Mouse (Mus musculus) forebrain, postnatal 0 days (tissue): ENCODE measurements around the gene Scly. TPM values are rescaled to one million over a fixed set of nuclear protein-coding genes. Genes with fewer than 3 reads are reported as not detected.
A peak's percentile ranks its signal among the peaks of the same experiment; 100 is the strongest.

Source experiments
- ATAC-seq: fragments of 200-750 bp; cut with Nextera tagmentation; 2 replicates; pipeline ENCODE4 v1.8.0; 2017; ENCODE audit warnings: mild to moderate bottlenecking, moderate library complexity
- DNase-seq: peaks from one replicate; pipeline ENCODE4 v3.0.0-alpha.2; 2015
- H3K27ac ChIP-seq: fragments of 300-500 bp; sonication (generic); 2 replicates; pipeline ENCODE4 v1.5.1; 2014; ENCODE audit warnings: low read depth, mild to moderate bottlenecking, antibody characterized with exemption, low read length, moderate library complexity, mixed read lengths
- H3K27me3 ChIP-seq: fragments of 300-500 bp; sonication (generic); 2 replicates; pipeline ENCODE4 v1.6.1; 2014; ENCODE audit warnings: mild to moderate bottlenecking, low read length, mixed read lengths; ENCODE audit not compliant: insufficient read depth
- H3K36me3 ChIP-seq: fragments of 300-500 bp; sonication (generic); 2 replicates; pipeline ENCODE4 v1.6.1; 2014; ENCODE audit warnings: mild to moderate bottlenecking, moderate library complexity; ENCODE audit not compliant: insufficient read depth
- H3K4me1 ChIP-seq: fragments of 300-500 bp; sonication (generic); 2 replicates; pipeline ENCODE4 v1.6.1; 2014; ENCODE audit warnings: antibody characterized with exemption; ENCODE audit not compliant: insufficient read depth
- H3K4me2 ChIP-seq: fragments of 300-500 bp; sonication (generic); 2 replicates; pipeline ENCODE4 v1.6.1; 2014; ENCODE audit warnings: low read depth, mild to moderate bottlenecking, moderate library complexity
- H3K4me3 ChIP-seq: fragments of 300-500 bp; sonication (generic); 2 replicates; pipeline ENCODE4 v1.5.1; 2014; ENCODE audit warnings: low read depth, low read length, mixed read lengths
- H3K9ac ChIP-seq: fragments of 300-500 bp; sonication (generic); 2 replicates; pipeline ENCODE4 v1.6.1; 2014; ENCODE audit warnings: mild to moderate bottlenecking
- H3K9me3 ChIP-seq: fragments of 300-500 bp; sonication (generic); 2 replicates; pipeline ENCODE4 v1.6.1; 2016; ENCODE audit warnings: low read length
- CTCF ChIP-seq: sonication (generic); IDR thresholded peaks from 2 replicates; pipeline ENCODE4 v1.5.1; 2016; ENCODE audit warnings: antibody characterized with exemption, control low read depth, low read depth
- WGBS: fragments of 180-500 bp; shearing (Covaris S2); extraction: QIAGEN DNeasy Blood & Tissue Kit; methylation state at CpG from one replicate; pipeline ENCODE4 v1.1.7; 2014; 5-methylcytosine and 5-hydroxymethylcytosine counted together
- polyA plus RNA-seq: library from polyadenylated mRNA; unstranded; fragments of >200 nt; fragmentation: Nextera tagmentation; extraction: Ambion mirVana; gene quantifications from 2 replicates; pipeline ENCODE4 v1.2.1, GENCODE M21; 2015
- total RNA-seq: library from RNA; depleted of rRNA; stranded (reverse); fragments of >200 nt; gene quantifications from 2 replicates; pipeline ENCODE4 v1.2.3, GENCODE M21; 2014; rRNA removed

Scly gene
- total and polyA plus RNA-seq, 2 experiments from 2014 or later, result 6.4 to 8.7 TPM

GRCm38 (mm10) chr1:91364822-91365644 is 66.9 kb downstream of the Scly start:
- ATAC-seq (no peak), DNase-seq (no peak)
- Histone ChIP-seq H3K27ac (no peak overlapping the region), H3K4me1 (no peaks in the 10 kb centered on the region), H3K36me3 (peaks cover 4% of the 10 kb centered on the region; the same call in 1 of the 2 replicates), H3K4me2 (no peak overlapping the region), H3K27me3 (peaks cover 9% of the 10 kb centered on the region; the same call in 1 of the 2 replicates), H3K9me3 (peaks cover 4% of the 10 kb centered on the region; the same call in 1 of the 2 replicates), H3K4me3 (no peak overlapping the region), H3K9ac (no peak overlapping the region)
- WGBS, result 90% methylated on average over 16 of the region's 16 CpGs
- no peak for TF ChIP-seq CTCF

GRCm38 (mm10) chr1:91365816-91366214 is 67.7 kb downstream of the Scly start:
- no peak overlapping the region for H3K9ac ChIP-seq
- ATAC-seq, result no peak
- no peak overlapping the region for H3K27ac ChIP-seq
- H3K4me2 ChIP-seq, result peak overlapping the region; percentile 65
- H3K4me1 ChIP-seq, result no peaks in the 10 kb centered on the region
- no peak for DNase-seq
- TF ChIP-seq CTCF, result no peak
- peaks cover 9% of the 10 kb centered on the region; the same call in 1 of the 2 replicates for H3K27me3 ChIP-seq
- peaks cover 10% of the 10 kb centered on the region; the same call in 1 of the 2 replicates for H3K36me3 ChIP-seq
- H3K4me3 ChIP-seq, result peak overlapping the region; percentile 30
- 28% methylated on average over 8 of the region's 8 CpGs for WGBS
- H3K9me3 ChIP-seq, result peaks cover 4% of the 10 kb centered on the region; the same call in 1 of the 2 replicates

- ATAC-seq (peak; percentile 72), DNase-seq (peak; percentile 41)
- H3K27me3 ChIP-seq, result peaks cover 9% of the 10 kb centered on the region; the same call in 1 of the 2 replicates
- peak within 1 kb of the TSS; percentile 65 for H3K4me2 ChIP-seq
- TF ChIP-seq CTCF, result peak; percentile 76
- H3K4me3 ChIP-seq, result peak within 1 kb of the TSS; percentile 30
- no peaks in the 10 kb centered on the region for H3K4me1 ChIP-seq
- H3K9ac ChIP-seq, result peak within 1 kb of the TSS; percentile 44
- H3K36me3 ChIP-seq, result peaks cover 16% of the 10 kb centered on the region
- H3K9me3 ChIP-seq, result peaks cover 4% of the 10 kb centered on the region; the same call in 1 of the 2 replicates
- H3K27ac ChIP-seq, result no peak within 1 kb of the TSS
- WGBS, result 2% methylated on average over 63 of the region's 68 CpGs
Measured at GRCm38 (mm10) chr1:91366215-91367108, 68.3 kb downstream of the Scly start, which contains the start of gene Erfe. Erfe (plus strand) TSS chr1:91366430.

GRCm38 (mm10) chr1:91367295-91367694 is 69.2 kb downstream of the Scly start:
- peaks cover 4% of the 10 kb centered on the region; the same call in 1 of the 2 replicates for H3K9me3 ChIP-seq
- 97% methylated on average over 3 of the region's 3 CpGs for WGBS
- H3K4me3 ChIP-seq, result no peak overlapping the region
- peaks cover 20% of the 10 kb centered on the region for H3K36me3 ChIP-seq
- DNase-seq, result no peak
- TF ChIP-seq CTCF, result no peak
- H3K27ac ChIP-seq, result no peak overlapping the region
- no peaks in the 10 kb centered on the region for H3K4me1 ChIP-seq
- H3K27me3 ChIP-seq, result peaks cover 9% of the 10 kb centered on the region; the same call in 1 of the 2 replicates
- H3K4me2 ChIP-seq, result no peak overlapping the region
- no peak for ATAC-seq
- no peak overlapping the region for H3K9ac ChIP-seq

GRCm38 (mm10) chr1:91369408-91369807 is 71.3 kb downstream of the Scly start:
- H3K27me3 ChIP-seq, result peaks cover 9% of the 10 kb centered on the region; the same call in 1 of the 2 replicates

GRCm38 (mm10) chr1:91370055-91370454 is 71.9 kb downstream of the Scly start:
- peaks cover 44% of the 10 kb centered on the region for H3K36me3 ChIP-seq
- no peak for DNase-seq
- H3K4me1 ChIP-seq, result no peaks in the 10 kb centered on the region
- peaks cover 9% of the 10 kb centered on the region; the same call in 1 of the 2 replicates for H3K27me3 ChIP-seq
- WGBS, result 88% methylated on average over 23 of the region's 23 CpGs
- ATAC-seq, result no peak
- H3K9ac ChIP-seq, result no peak overlapping the region
- H3K4me2 ChIP-seq, result no peak overlapping the region
- no peaks in the 10 kb centered on the region for H3K9me3 ChIP-seq
- TF ChIP-seq CTCF, result no peak
- no peak overlapping the region for H3K27ac ChIP-seq
- H3K4me3 ChIP-seq, result no peak overlapping the region

More at GRCm38 (mm10) chr1:91369408-91369807, 71.3 kb downstream of the Scly start:
- 69% methylated on average over 4 of the region's 4 CpGs for WGBS
- H3K9me3 ChIP-seq, result peaks cover 2% of the 10 kb centered on the region; the same call in 1 of the 2 replicates
- no peak overlapping the region for H3K9ac ChIP-seq
- H3K4me3 ChIP-seq, result no peak overlapping the region
- H3K36me3 ChIP-seq, result peaks cover 39% of the 10 kb centered on the region
- no peak for TF ChIP-seq CTCF
- H3K4me2 ChIP-seq, result no peak overlapping the region
- H3K27ac ChIP-seq, result no peak overlapping the region
- DNase-seq (no peak), ATAC-seq (no peak)
- H3K4me1 ChIP-seq, result no peaks in the 10 kb centered on the region

Other genes starting within 250 kb of the Scly start
- gene Rbm44, start 153.2 kb upstream of the Scly start, total RNA-seq, result 0.29 TPM in 1 of 2 replicates, not detected in the other
- 0.11 and 0.19 TPM in 2 replicates for gene Rbm44, start 153.2 kb upstream of the Scly start, polyA plus RNA-seq
- gene Ramp1, start 118.5 kb upstream of the Scly start, total RNA-seq, result 14.4 and 16.8 TPM in 2 replicates
- gene Ramp1, start 118.5 kb upstream of the Scly start, polyA plus RNA-seq, result 21.3 and 23.2 TPM in 2 replicates
- gene Ube2f, start 48.0 kb upstream of the Scly start, total RNA-seq, result 38.1 and 38.7 TPM in 2 replicates
- gene Ube2f, start 48.0 kb upstream of the Scly start, polyA plus RNA-seq, result 44.1 and 45.3 TPM in 2 replicates
- 0.15 and 0.19 TPM in 2 replicates for gene Espnl, start 23.7 kb downstream of the Scly start, total RNA-seq
- gene Espnl, start 23.7 kb downstream of the Scly start, polyA plus RNA-seq, result 0.08 and 0.13 TPM in 2 replicates
- 0.08 and 0.24 TPM in 2 replicates for gene Klhl30, start 52.7 kb downstream of the Scly start, total RNA-seq
- gene Klhl30, start 52.7 kb downstream of the Scly start, polyA plus RNA-seq, result 0.10 and 0.12 TPM in 2 replicates
- 0.31 and 0.33 TPM in 2 replicates for gene Erfe, start 68.1 kb downstream of the Scly start, total RNA-seq
- 0.09 and 0.21 TPM in 2 replicates for gene Erfe, start 68.1 kb downstream of the Scly start, polyA plus RNA-seq
- 104 and 108 TPM in 2 replicates for gene Ilkap, start 100.5 kb downstream of the Scly start, total RNA-seq
- gene Ilkap, start 100.5 kb downstream of the Scly start, polyA plus RNA-seq, result 129 TPM in 2 replicates
- gene Hes6, start 115.7 kb downstream of the Scly start, total RNA-seq, result 133 and 154 TPM in 2 replicates
- gene Hes6, start 115.7 kb downstream of the Scly start, polyA plus RNA-seq, result 154 and 177 TPM in 2 replicates
- 6.3 and 9.0 TPM in 2 replicates for gene Per2, start 161.0 kb downstream of the Scly start, total RNA-seq
- 2.3 and 4.3 TPM in 2 replicates for gene Per2, start 161.0 kb downstream of the Scly start, polyA plus RNA-seq
- 10.1 and 15.8 TPM in 2 replicates for gene Traf3ip1, start 196.3 kb downstream of the Scly start, total RNA-seq
- 4.6 and 6.4 TPM in 2 replicates for gene Traf3ip1, start 196.3 kb downstream of the Scly start, polyA plus RNA-seq
- 27.8 and 31.1 TPM in 2 replicates for gene Asb1, start 242.2 kb downstream of the Scly start, total RNA-seq
- 5.9 and 8.3 TPM in 2 replicates for gene Asb1, start 242.2 kb downstream of the Scly start, polyA plus RNA-seq